Comparison of ENCODE assay signal across 16 mouse cellular contexts in genomic region chr4:115264687-115265569, GRCm38 (mm10). TPM values are rescaled to one million over a fixed set of nuclear protein-coding genes. Genes with fewer than 3 reads are reported as not detected.
"Had no signal": no experiment of that assay in that cellular context is flagged by ENCODE, and none has a peak within 500 bp of the region (broad histone marks: within the 10 kb centered on the region; RNA-seq: fewer than 3 reads in every experiment).

No protein-coding gene starts in this region.

RNA-seq across cellular contexts. Expression of gene Cyp4a29, which starts 23.0 kb away (rescaled TPM):
- polyA plus RNA-seq: liver, embryonic 16.5 days; lung, adult 2 months; lung, embryonic 15.5 days; lung, postnatal 0 days; macrophage; midbrain, embryonic 11.5 days; midbrain, embryonic 13.5 days; midbrain, embryonic 15.5 days; midbrain, postnatal 0 days; neural tube, embryonic 12.5 days; neural tube, embryonic 14.5 days; spleen, adult 2 months; stomach, embryonic 15.5 days; testis, adult 2 months; thymus, adult 2 months; urinary bladder, adult 2 months had no signal

RNA-seq across cellular contexts. Expression of gene Cyp4a12a, which starts 33.9 kb away (rescaled TPM):
- polyA plus RNA-seq: lung, embryonic 15.5 days; lung, postnatal 0 days; macrophage; midbrain, embryonic 11.5 days; midbrain, embryonic 13.5 days; midbrain, embryonic 15.5 days; midbrain, postnatal 0 days; neural tube, embryonic 12.5 days; neural tube, embryonic 14.5 days; spleen, adult 2 months; stomach, embryonic 15.5 days; testis, adult 2 months; urinary bladder, adult 2 months had no signal
